Mouse (Mus musculus) heart, adult 10 weeks (tissue): ENCODE measurements around the gene Casp12. TPM values are rescaled to one million over a fixed set of nuclear protein-coding genes. Genes with fewer than 3 reads are reported as not detected.

Experiments used
- polyA plus RNA-seq: library from polyadenylated mRNA; stranded (reverse); fragments of 350-450 nt; fragmentation: Illumina TruSeq; extraction: RNeasy Lipid Tissue Mini Kit (QIAGEN cat#74804); gene quantifications from one replicate; pipeline ENCODE4 v1.2.3, GENCODE M21; 2014; ENCODE audit warnings: low read depth, low replicate concordance

Gene Casp12
- 6.9 TPM for polyA plus RNA-seq

GRCm38 (mm10) chr9:5345291-5345898 is at the start of gene Casp12:
TSS of gene Casp12 (plus strand) at chr9:5345430.

DNA sequence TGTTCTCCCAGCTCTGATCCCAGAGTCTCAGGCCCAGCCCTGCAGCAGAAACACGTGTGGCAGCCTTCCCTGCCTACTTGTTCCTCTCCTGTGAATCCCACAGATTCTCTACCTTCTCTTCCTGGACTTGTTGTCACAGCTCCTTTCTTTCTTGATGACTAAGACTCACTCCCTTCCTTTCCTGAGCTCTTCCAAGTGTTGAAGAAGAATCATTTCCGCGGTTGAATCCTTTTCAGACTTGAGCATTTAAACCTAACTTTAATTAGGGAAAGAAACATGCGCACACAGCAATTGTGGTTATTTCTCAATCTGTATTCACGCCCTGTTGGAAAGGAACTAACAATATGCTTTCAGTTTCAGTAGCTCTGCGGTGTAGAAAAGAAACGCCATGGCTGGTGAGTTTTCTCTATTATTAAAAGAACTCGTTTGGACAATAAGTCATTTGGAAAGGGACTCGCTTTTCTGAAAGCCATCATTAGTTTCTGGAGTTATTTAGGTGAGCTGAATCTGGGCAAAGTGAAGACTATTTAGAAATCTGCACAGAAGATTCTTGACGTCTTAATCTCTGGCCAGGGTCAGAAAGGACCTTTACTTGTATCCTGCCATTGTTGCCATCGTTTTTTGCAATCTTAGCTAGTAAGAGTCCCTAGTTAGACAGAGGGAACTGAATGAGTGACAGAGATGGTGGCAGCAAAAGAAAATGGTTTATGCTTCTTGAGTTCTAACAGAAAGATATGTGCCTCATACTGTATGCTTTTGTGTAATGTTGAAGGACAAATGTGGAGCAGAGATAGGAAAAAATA is 46.7 kb upstream of the Casp12 start, which contains the start of gene Casp1:
Gene Casp1, plus strand, starts transcription at position 189 of the 803 bp plus-strand sequence.

GRCm38 (mm10) chr9:5308561-5308960 is 36.7 kb upstream of the Casp12 start, which contains the start of gene Casp4:
TSS of gene Casp4 (plus strand) at chr9:5308828.

Other genes starting within 250 kb of the Casp12 start
- 3.0 TPM for gene Casp1, start 46.9 kb upstream of the Casp12 start, polyA plus RNA-seq
- gene Casp4, start 36.6 kb upstream of the Casp12 start, polyA plus RNA-seq: 3.7 TPM